Mouse (Mus musculus): Measurements from ENCODE around the gene Wipf2.

DNA sequence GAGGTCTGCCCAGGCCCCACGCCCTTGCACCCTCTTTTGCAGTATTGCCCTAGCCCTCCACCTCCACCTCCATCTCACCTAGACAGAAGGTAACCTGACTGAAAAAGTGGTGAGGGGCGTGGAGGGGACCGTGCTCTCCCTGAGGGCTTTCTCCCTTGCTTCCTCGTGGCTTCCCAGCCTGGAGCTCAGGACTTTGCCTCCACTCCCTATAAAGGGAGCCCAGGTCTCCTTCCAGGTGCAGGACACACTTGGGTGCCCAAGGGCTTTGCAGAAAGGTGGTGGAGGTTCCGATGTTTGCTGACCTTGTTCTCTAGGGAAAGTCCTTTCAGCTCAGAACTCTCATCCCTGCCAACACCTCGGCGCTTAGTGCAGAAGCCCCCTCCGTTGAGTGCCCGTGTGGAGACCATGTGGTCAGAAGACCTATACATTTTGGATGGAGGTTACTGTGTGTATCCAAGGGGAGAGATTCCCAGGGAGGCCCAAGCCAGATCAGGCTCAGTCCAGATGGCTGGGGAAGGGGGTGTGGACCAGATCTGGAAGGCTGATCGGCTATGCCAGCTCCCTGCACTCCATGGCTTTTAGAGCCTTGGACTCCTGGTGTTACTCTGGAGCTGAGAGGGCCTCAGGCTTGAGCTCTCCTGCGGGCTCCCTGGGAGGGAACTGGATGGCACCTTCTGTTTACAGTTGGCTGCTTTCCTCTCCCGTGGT lies 64.9 kb downstream of the Wipf2 start:
- no peak for TF ChIP-seq POLR2A (IDR thresholded peaks at IDR 0.05; ENCODE audit: borderline replicate concordance, control insufficient read depth, low read depth, low read length)
- no peak for TF ChIP-seq CTCF (IDR thresholded peaks at IDR 0.05; ENCODE audit: control insufficient read depth, insufficient read depth, low read length)
